Mouse (Mus musculus) ovary, postnatal 14 days (tissue): Measurements from ENCODE around the gene 1700042G07Rik.

ENCODE experiments used
- DNase-seq: peaks from one replicate; pipeline ENCODE4 v3.0.0; 2022; ENCODE audit warnings: low spot score

The 1700042G07Rik gene

DNA sequence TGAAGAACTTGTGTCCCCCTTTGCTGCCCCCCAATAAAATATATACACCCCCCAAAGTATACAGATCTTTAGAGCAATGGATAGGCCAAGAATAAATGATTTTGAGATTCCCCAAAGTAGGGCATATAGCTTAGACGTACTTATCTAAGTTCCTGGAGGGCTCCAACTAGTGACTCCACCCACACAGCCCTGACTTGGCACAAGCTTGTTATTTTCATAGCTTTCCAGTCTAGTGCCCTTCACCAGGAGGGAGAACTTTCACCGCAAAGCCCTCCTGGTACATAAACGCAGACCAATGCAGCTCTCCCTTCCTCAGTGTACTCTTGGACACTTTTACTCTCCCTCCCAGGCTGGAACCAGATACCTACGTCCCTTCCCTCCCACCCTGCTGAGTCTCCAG is 11.0 kb upstream of the 1700042G07Rik start:
- DNase-seq = no peak

- DNase-seq = no peak
These were observed 8.2 kb upstream of the 1700042G07Rik start for GRCm38 (mm10) chr4:116164759-116165554.

DNA sequence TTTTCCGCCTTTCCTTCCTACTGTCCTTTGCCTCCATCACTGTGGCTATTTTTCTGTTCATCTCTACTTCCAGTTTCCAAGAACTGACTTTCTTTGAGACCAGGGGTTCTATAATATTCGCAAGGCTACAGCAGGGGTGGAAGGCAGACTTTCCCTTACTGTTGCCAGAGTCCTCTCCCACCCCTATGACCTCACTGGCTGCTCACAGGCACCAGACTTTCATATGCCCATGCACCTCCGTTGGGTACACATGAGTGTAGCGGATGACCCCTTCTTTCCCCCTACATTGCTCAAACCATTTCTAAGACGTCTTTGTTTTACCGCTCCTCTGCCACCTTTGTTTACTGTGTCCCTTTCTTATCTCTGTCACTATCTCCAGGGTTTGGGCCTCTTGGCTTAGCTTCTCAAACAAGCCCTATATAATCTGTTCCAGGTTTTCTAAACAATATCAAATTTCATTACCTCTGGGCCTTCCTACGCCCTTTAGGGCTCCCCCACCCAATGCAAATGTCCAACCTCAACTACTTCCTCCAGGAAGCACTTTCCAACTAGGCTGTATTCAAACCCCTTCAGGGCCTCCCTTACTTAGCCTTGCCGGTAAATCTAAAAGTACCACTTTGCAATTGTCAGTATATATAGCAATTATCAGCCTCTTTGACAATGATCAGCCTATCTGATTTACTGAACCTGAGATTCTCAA is 7.3 kb upstream of the 1700042G07Rik start:
- DNase-seq = no peak

DNA sequence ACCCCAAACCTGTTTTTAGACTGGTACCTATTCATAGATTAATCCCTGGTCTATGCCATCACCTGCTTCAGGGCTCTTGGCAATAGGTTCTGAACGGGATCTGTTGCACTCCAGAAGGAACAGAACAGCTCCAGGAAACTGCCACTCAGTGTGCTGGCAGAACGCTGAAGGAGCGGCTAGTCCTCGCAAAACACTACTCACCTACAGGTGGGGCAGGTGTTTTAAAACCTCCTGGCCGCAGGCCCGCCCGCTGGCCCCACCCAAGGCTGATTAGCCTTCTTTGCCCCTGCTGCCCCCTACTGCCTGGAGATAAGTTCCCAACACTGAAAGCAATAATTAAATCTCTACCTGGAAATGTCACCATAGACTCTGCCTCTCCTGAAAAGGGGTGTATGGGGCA is 5.8 kb upstream of the 1700042G07Rik start, which contains the start of gene Tspan1:
Tspan1 (minus strand) TSS at position 198 of the 400 bp plus-strand sequence.
- DNase-seq = no peak

DNA sequence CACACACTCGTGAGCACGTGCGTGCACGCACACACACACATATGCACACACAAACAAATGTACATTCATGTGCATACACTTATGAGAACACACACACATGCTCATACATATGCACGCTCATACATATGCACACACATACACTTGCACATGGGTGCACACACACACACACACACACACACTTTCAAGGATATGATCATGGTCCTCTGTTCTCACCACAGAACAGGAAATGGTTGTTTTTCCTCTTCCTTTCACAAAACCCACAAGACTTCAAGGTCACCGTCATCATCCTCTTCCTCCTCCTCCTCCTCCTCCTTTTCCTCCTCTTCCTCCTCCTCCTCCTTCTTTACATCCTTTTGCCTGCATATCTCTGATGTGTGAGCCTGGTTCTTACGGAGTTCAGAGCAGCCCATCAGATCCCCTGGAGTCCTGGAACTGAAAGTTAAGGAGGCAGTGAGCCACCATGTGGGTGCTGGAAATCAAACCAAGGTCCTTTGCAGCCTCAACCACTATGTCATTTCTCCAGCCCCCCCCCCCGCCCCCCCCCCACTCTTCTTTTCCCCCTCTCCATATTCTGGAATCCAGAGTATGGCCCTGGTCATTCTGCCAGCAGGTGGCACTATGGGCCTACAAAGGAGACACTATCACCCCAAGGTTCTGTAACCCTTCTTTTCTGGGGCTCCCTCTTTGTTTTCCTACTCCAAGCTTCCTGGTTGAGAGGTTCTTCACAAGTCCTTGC is 4.4 kb upstream of the 1700042G07Rik start:
- DNase-seq = peak; percentile 63

DNA sequence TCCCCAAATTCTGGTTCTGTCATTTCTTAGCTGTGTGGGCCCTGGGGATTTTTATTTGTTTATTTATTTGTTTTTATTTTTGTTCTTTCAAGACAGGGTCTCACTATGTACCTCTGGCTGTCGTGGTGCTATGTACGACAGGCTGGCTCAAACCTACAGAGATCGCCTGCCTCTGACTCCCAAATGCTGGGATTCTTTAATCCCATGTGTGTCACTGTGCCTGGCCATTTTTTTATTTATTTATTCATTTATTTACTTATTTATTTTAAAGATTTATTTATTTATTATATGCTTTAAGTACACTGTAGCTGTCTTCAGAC is 3.9 kb upstream of the 1700042G07Rik start:
- no peak for DNase-seq

DNA sequence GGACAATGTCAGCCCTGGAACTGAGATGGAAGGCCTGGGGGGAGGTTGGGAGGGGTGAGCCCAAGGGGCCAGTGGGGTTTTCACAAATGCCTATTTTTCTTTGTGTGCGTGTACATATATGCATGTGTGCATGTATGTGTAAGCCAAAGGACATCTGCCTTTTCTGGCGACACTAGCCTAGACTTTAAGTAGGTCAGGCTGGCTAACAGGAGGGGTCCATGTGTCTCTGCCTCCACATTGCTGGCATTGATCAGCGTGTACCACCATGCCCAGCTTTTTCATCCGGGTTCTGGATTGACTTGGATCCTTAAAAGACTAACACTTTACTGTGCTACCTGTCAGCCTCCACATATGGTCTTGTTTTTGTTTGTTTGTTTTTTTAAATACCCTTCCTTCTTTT is 580 bp downstream of the 1700042G07Rik start:
- no peak for DNase-seq

DNA sequence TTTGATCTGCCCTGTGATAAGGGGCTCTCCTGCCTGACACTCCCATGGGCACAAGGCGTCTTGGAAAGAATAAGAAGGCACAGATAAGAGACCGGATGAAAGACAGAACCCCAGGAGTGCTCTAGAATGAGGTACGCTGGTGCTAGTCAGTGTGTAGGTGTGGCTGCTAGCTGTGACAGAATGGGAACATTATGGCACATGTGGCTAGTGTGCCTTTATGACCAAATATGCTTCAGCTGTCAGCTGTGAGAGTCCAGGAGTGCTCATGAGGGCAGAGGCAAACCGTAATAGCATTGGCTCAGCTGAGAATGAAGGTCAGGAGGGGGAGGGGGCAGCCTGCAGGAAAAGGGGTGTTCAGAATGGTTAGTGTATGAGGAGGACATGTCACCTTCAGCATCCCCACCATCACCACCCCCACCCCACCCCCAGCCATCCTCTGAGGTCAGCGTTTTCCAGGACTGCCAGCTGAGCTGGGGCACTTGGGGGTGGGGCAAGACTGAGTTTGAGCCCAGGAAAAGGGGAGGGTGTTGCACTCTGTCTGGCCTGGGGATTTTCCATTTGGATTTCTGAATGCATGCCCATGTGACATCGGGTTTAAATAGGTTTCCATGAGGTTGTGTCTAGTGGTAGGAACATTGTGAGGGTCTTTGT is 1.4 kb downstream of the 1700042G07Rik start:
- no peak for DNase-seq

DNA sequence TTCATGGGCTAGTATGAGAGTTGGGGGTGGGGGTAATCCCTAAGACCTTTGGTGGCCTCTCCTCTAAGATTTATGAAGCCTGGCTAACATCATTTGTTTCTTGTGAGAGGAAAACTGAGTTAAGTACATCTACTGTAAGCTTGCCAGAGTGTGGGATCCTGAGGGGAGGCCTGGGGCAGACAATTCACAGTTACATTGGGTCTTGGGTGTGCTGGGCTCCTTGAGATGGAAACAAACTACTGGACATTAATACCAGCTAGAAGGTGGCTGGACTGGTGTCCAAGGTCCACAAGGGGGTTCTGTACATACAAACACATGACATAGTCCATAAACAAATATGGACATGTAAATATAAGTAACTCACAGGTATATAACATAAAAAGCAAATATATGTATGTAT is 2.0 kb downstream of the 1700042G07Rik start:
- no peak for DNase-seq

GRCm38 (mm10) chr4:116175711-116176542 is 2.8 kb downstream of the 1700042G07Rik start:
- no peak for DNase-seq

- DNase-seq = peak; percentile 57
These were observed 3.4 kb downstream of the 1700042G07Rik start for GRCm38 (mm10) chr4:116176543-116176988.

DNA sequence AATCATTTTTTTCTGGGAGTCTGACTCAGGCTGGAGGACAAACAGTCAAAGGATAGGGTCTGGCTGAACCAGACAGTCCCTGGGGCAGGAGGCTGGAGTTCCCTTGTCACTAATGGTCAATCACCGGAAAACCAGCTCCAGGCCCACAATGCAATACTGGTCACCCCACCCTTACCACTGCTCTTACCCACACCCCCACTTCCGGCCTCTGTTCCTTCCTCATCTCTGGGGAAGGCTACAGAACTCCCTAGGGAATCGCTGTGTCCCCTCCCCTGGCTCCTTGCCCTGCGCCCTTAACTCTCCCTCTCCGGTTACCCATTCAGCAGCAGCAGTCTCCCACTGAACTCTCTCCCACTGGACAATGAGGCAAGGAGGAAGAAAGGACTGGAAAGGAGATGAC is 4.0 kb downstream of the 1700042G07Rik start:
- DNase-seq = no peak

GRCm38 (mm10) chr4:116182079-116182478 is 8.9 kb downstream of the 1700042G07Rik start:
- DNase-seq = no peak

DNA sequence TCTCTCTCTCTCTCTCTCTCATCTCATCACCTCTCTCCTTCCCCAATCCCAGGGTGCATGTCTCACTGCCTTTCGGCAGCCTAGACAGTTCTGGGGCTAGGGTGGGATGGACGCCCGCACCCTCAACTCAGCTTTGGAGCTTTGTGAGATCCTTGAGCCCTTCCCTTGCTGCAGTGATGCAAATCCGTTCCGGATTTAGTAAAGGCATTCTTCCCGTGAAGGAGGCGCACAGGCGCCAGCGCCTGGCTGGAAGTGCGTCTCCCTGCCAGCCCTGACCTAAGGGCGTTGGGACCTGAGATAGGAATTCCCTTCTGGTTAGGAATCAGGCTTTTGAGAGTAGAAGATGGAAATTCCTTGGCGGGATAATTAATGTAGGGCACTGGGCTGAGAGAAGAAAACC is 9.6 kb downstream of the 1700042G07Rik start:
- no peak for DNase-seq

GRCm38 (mm10) chr4:116185083-116185482 is 11.9 kb downstream of the 1700042G07Rik start:
- DNase-seq = no peak

DNA sequence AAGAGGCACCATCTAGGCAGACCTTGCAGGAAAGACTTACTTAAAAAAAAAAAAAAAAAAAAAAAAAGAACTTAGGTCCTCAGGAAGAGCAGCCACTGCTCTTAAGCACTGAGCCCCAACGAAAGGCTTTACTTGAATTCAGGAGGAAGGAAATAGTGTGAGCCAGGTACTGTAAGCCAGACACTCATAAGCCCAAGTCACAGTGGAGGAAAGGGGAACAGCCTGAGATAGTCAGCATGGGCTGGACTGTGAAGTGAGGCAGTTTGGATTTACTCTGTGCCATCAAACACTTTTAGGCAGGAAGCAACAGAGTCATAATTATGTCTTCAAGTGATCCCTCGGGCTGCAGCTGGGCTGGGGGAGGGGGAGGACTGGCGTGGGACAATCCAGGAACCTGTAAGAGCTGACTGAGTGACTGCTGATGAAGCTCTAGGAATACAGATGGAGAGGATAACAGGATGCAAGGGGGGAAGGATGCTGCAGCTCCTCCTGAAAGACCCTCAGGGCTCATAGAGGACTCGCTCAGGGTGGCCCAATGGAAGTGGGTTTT is 19.2 kb downstream of the 1700042G07Rik start:
- no peak for DNase-seq

- DNase-seq = no peak
These were observed 20.6 kb downstream of the 1700042G07Rik start for GRCm38 (mm10) chr4:116193583-116194383.

- no peak for DNase-seq
These were observed 25.2 kb downstream of the 1700042G07Rik start for GRCm38 (mm10) chr4:116198422-116198821.

DNA sequence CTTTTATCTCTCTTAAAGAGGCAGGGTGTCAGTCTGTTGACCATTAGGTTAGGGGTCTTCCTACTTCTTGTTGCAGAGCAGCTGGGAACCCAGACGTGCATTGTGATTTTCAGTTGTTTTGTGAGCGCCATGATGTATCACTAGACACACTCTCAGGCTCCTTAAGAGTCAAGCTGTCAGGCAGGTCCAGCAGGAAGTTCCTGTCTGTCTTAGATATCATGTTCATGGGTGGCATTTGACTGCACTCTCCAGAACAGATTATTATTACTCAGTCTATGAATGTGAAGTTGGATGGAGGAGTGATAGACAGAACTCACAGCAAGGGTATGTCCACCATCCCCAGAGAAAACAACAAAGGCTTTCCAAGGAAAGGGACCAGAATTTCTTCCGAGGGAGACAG is 31.2 kb downstream of the 1700042G07Rik start:
- DNase-seq = no peak

DNA sequence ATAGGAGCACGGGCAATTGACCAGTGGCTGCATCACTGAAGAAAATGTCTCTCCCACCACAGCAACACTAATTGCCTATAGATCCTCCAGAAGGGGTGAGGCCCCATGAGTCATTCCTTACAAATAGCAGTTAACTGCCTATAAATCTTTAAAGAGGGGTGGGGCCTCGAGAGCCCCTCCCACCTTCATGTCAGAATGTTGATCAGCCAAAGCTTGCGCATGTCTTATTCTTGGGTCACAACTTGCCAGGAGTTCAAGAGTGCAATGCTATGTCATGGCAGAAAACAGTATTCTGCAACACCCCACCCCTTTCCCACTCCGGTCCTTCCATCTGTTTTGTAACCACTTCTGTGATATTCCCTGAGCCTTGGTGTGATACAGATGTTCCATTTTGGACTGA is 33.4 kb downstream of the 1700042G07Rik start:
- DNase-seq = no peak
